Mouse (Mus musculus): ENCODE measurements at regions not wholly inside any gene's neighbourhood (a gene's known extent, or its start where the extent isn't known, plus 50 kb on each side); places are given as distances from the start of the nearest gene placed in this dataset.

- in situ Hi-C loops (cut with MboI, MseI): no loop called here
Measured at GRCm38 (mm10) chrX:98375437-98375836, 226.9 kb downstream of the Ar start.

GRCm38 (mm10) chrX:98380247-98380905 lies 231.8 kb downstream of the Ar start:
- in situ Hi-C loops (cut with MboI, MseI): no loop called here

DNA sequence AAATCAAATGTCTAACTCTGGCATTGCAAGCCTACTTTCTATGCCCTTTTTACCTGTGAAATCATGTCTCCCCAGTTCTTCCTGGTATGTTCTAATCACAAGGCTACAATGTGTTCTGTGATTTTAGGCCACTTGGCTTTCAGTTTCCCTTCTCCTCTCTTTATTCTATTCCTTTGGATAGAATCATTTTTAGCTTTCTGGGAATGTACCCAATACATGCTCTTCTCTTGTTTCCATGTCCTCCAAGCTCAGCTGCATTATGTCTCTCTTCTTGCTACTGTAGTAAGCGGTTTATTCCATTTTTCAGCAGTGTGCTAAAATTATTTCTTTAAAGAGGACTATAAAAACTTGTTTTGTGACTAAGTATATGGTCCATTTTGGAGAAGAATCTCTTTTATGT lies 235.4 kb downstream of the Ar start:
- in situ Hi-C loops (cut with MboI, MseI): no loop called here

- in situ Hi-C loops (cut with MboI, MseI): no loop called here
Measured at GRCm38 (mm10) chrX:98392376-98392775, 243.8 kb downstream of the Ar start.

- in situ Hi-C loops (cut with MboI, MseI): no loop called here
Measured at GRCm38 (mm10) chrX:98409090-98409489, 260.5 kb downstream of the Ar start.

- in situ Hi-C loops (cut with MboI, MseI): loop anchor here (10.0 kb wide), 1 partner anchor 1315 kb away; no protein-coding TSS in a partner anchor
Measured at GRCm38 (mm10) chrX:98419437-98419836, 270.9 kb downstream of the Ar start.

- in situ Hi-C loops (cut with MboI, MseI): no loop called here
Measured at GRCm38 (mm10) chrX:98452026-98452425, 303.5 kb downstream of the Ar start.

- in situ Hi-C loops (cut with MboI, MseI): no loop called here
Measured at GRCm38 (mm10) chrX:98476473-98477254, 328.1 kb downstream of the Ar start.

Data from regulatory T cell (primary cell).